Mouse (Mus musculus) 3134 (cell line): ENCODE measurements around the gene Ccdc33.
A peak's percentile ranks its signal among the peaks of the same experiment; 100 is the strongest.

Experiments used
- DNase-seq: peaks from one replicate; pipeline ENCODE4 v3.0.0-alpha.2; 2011; ENCODE audit warnings: low spot score; ENCODE audit not compliant: insufficient read length; ENCODE audit errors: extremely low read depth

The Ccdc33 gene

GRCm38 (mm10) chr9:58093776-58094175 lies 24.8 kb downstream of the Ccdc33 start:
- DNase-seq: no peak

- no peak for DNase-seq
Observed at GRCm38 (mm10) chr9:58092581-58093269, 25.9 kb downstream of the Ccdc33 start.

DNA sequence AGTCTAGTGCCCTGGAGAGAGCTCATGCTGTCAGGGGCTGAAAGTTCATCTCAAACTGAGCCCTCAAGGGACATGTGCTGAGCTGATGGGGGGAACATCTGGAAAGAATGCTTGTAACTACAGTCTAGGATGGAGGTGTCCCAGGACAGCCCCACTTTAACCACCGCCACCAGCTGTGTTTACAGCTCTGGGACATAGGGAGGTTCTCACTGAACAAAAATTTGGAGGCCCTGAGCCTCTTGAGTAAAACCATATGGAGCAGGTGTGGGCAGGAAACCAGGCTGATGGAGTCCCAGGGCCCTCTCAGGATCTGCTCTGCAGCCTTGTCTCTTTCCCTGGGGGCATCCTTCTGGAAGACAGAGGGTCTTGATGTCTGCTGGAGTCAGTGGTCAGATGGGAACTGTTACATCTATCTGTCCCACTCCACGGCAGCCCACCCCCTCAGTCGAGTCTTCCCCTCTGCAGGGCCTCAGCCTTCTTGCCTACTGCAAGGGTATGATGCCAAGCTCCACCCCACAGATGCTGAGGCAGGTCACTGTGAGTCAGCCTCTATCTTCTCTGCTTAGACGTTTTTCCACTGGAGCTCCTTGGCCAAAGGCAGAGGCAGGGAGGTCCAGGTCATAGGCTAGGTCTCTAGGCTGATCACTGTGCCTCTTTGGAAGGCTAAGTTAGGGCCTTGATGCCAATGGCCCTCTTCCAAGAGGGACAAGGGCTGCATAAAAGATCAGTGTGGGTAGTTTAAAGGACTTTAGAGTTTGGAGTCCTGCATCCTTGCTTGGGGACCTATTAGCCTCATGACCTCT lies 26.8 kb downstream of the Ccdc33 start:
- no peak for DNase-seq

- DNase-seq: no peak
Observed at GRCm38 (mm10) chr9:58087277-58087998, 31.2 kb downstream of the Ccdc33 start.

GRCm38 (mm10) chr9:58086861-58087260 lies 31.8 kb downstream of the Ccdc33 start:
- DNase-seq: no peak

GRCm38 (mm10) chr9:58086203-58086602 lies 32.4 kb downstream of the Ccdc33 start:
- no peak for DNase-seq

GRCm38 (mm10) chr9:58085074-58085473 lies 33.5 kb downstream of the Ccdc33 start:
- DNase-seq: no peak

GRCm38 (mm10) chr9:58084586-58084985 lies 34.0 kb downstream of the Ccdc33 start:
- DNase-seq: no peak

GRCm38 (mm10) chr9:58074561-58074960 lies 44.1 kb downstream of the Ccdc33 start:
- no peak for DNase-seq

DNA sequence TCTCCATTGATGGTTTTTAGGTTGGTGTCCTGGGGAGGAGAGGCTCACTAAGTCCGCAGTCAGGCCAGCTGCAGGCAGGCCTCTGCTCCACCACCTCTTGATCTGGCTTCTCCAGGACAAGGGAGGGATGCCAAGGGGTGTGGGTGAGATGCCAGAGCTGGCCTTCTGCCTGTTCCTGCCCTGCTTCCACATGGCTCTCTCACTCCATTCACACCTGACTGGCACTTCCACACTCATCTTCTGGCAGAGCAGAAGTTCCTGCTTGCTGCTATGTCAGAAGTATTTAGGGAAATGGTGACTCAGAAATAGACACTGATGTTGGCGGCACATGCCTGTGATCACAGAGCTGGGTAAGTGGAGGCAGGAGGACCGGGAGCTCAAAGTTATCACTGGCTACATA lies 51.1 kb downstream of the Ccdc33 start:
- no peak for DNase-seq

DNA sequence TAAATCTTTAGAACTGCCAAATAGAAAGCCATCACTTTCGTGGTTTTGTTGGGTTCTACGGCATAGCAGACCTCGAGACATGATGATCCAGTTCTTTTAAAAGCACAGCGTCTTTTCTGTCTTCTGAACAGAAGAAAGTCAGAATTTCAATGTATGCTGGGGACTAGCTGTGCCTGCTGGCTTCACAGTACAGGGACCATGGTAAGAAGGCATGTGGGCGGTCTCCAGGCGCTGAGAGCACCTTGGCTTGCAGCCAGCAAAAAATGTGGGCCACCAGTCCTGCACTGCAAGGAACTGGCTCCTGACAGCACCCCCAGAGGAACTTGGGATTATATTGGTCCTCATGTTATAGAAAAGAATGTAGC lies 51.9 kb downstream of the Ccdc33 start:
- DNase-seq: no peak

GRCm38 (mm10) chr9:58065977-58066730 lies 52.5 kb downstream of the Ccdc33 start:
- no peak for DNase-seq

- DNase-seq: no peak
Observed at GRCm38 (mm10) chr9:58065532-58065931, 53.1 kb downstream of the Ccdc33 start.

DNA sequence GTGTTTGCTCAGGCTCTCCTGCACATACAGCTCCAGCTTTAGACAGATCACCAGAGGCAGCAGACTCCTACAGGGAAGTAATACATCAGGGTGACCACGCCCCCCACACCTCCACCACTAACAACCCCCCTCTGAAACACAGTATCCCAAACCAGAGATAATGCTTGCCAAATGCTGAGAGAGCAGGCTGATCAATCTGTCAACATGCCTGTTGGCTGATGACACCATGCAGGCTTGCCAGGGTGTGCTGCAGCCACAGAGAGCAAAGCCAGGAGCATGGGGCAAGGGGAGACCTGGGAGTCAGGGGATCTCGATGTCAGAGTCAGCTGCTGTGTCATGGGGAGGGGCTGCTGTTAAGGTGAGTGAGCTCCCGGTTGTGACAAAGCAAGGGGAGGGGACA lies 55.1 kb downstream of the Ccdc33 start, which contains the start of gene Stra6:
Stra6 (plus strand) TSS at position 258 of the 400 bp plus-strand sequence.
- no peak for DNase-seq

GRCm38 (mm10) chr9:58060677-58061667 lies 57.7 kb downstream of the Ccdc33 start:
- peak; percentile 41 for DNase-seq

DNA sequence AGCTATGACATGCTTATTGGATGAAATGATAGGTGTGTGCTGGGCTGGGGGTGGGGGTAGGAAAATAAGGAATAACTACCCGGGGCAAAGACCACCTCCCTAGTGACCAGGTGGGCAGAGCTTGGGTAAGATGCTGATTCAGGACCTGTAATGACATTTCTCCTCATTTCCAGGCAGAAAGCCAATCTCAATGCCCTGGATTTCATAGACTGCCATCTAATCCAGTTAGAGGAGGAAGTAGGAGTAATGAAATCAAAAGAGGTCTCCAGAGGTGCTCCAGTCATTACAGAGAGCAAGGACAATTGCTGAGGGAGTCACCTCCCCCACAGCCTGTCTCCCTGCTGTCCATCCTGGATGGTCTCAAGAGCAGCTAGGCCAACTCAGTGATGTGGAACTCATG lies 58.7 kb downstream of the Ccdc33 start:
- DNase-seq: no peak

- no peak for DNase-seq
Observed at GRCm38 (mm10) chr9:58055666-58056065, 63.0 kb downstream of the Ccdc33 start.

DNA sequence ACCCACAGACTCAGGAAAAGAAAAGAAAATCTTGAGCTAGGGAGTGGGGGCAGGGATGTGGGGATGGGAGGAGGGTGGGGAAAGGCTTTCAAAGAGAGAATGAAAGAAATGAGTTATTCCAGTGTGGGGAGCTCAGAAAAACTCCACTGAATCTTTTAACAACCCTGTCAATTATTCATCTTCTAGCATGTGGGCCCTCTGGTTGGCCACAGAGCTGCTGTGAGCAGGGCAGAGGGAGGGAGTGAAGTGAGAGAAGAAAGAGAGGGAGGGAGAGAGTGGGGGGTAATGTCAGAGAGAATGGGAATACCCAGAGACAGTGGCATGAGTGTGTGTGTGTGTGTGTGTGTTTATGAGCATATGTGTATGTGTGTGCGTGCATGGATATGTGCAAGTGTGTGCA lies 64.6 kb downstream of the Ccdc33 start:
- DNase-seq: no peak

- no peak for DNase-seq
Observed at GRCm38 (mm10) chr9:58053544-58053943, 65.1 kb downstream of the Ccdc33 start.

DNA sequence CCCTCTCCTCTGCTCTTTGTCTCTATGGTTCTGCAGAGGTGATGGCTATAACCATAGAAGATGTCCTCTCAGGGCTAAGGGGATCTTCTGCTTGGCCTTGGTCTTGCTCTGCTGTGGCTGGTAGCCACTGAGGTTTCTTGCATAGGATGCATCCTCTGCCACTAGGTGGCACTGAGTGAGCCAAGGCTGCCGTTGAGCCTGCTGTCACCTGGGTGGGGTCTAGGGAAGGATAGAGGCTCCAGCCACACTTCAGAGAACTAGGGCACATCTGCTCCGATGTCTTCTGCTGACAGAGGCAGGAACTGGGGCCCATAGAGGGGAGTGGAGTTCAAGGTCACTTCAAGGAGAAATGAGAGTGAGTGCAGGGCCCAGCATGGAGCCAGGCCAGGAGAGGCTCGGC lies 65.5 kb downstream of the Ccdc33 start:
- no peak for DNase-seq
